Mouse (Mus musculus) thymus, postnatal 0 days (tissue): Measurements from ENCODE around the gene Mrps14. TPM values are rescaled to one million over a fixed set of nuclear protein-coding genes. Genes with fewer than 3 reads are reported as not detected.

Source experiments
- DNase-seq: peaks from one replicate; pipeline ENCODE4 v3.0.0-alpha.2; 2015; ENCODE audit warnings: low spot score
- polyA plus RNA-seq: library from polyadenylated mRNA; unstranded; fragments of >200 nt; fragmentation: Nextera tagmentation; extraction: Ambion mirVana; gene quantifications from 2 replicates; pipeline ENCODE4 v1.2.1, GENCODE M21; 2015

Mrps14 gene
- polyA plus RNA-seq: 390 and 393 TPM in 2 replicates

- peak; percentile 99 for DNase-seq
Measured at GRCm38 (mm10) chr1:160194529-160195336, at the start of gene Mrps14. TSS of gene Mrps14 (plus strand) at chr1:160195215.

- DNase-seq: no peak
Measured at GRCm38 (mm10) chr1:160145606-160146005, 49.4 kb upstream of the Mrps14 start.

GRCm38 (mm10) chr1:160147274-160147673 is 47.7 kb upstream of the Mrps14 start:
- DNase-seq: no peak

- DNase-seq: no peak
Measured at GRCm38 (mm10) chr1:160149291-160149906, 45.6 kb upstream of the Mrps14 start.

GRCm38 (mm10) chr1:160150726-160151125 is 44.3 kb upstream of the Mrps14 start:
- DNase-seq: no peak

DNA sequence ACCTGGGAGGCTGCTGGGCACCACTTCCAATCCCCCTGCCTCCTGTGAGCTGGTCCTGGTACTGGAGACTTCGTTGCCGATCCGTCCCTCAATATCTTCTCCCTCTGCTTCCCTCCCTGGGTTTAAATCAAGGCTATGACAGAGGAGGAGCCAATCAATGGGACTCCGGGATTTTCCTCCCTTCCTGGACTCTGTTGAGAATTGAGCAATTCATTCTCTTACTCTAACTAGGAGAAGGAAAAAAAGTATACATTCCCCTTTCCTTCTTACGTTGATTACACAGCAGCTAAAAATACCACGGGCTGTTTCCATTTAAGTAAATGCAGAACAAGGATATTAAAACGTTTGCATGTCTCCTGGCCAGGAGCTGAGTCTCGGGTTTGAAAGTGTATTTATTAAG is 41.5 kb upstream of the Mrps14 start, which contains the start of gene Tnn:
Gene Tnn (minus strand): TSS at position 101 of the 400 bp plus-strand sequence.
- DNase-seq: no peak

GRCm38 (mm10) chr1:160158190-160158589 is 36.8 kb upstream of the Mrps14 start:
- no peak for DNase-seq

DNA sequence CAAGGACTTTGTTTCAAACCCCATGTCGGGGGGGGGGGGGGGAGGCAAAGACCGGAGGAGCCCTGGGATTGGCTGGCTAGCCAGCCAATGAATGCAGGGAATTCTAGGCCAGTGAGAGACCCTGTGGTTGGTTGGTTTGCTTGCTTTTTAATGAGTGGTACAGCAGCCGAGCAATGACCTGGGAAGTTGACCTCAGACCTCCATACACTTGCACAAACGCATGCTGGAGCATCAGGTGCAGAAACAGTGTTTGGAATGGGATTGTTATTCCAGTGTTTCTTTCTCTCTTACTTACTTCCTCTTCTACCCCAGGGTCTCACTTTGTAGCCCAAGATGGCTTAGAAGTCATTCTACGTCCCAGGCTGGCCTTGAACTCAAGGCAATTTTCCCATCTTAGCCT is 28.4 kb upstream of the Mrps14 start:
- no peak for DNase-seq

GRCm38 (mm10) chr1:160176903-160177302 is 18.1 kb upstream of the Mrps14 start:
- DNase-seq: no peak

DNA sequence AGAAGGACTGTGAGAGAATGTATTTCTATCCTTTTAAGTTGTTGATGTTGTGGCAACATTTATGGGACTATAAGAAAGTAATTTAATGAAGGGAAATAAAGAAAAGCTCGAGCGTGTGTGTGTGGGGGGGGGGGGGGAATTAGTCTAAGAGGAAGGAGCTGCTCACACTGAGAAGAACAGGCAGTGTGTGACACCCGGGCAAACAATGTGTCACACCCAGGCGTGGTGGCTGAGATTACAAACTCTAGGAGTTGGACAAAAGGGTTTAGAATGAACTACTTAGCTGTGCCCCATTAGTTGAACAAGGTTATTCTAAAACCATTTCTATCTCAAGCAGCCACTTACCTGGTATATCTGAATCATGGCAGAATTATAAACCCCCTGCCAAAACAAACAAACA is 13.8 kb upstream of the Mrps14 start:
- no peak for DNase-seq

GRCm38 (mm10) chr1:160184506-160184905 is 10.5 kb upstream of the Mrps14 start:
- peak; percentile 17 for DNase-seq

DNA sequence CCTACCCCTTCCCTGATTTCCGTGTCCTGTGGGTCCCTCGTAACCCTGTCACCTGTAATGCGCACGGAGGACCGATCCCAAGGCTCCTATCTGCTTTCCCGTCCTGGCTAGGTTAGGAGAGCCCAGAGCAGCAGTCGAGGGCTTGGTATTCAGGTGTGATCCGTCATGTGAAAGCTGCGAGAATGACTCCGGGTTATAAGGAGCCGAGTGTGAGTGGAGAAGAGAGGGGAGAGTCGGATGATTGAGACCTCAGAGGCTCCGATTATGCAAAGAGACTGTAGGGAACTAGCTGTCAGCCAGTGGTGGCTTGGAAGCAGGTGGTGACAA is 285 bp downstream of the Mrps14 start:
- DNase-seq: no peak

- DNase-seq: no peak
Measured at GRCm38 (mm10) chr1:160205486-160205885, 10.5 kb downstream of the Mrps14 start.

GRCm38 (mm10) chr1:160209844-160210243 is 14.8 kb downstream of the Mrps14 start:
- no peak for DNase-seq

- DNase-seq: no peak
Measured at GRCm38 (mm10) chr1:160210566-160210965, 15.6 kb downstream of the Mrps14 start.

DNA sequence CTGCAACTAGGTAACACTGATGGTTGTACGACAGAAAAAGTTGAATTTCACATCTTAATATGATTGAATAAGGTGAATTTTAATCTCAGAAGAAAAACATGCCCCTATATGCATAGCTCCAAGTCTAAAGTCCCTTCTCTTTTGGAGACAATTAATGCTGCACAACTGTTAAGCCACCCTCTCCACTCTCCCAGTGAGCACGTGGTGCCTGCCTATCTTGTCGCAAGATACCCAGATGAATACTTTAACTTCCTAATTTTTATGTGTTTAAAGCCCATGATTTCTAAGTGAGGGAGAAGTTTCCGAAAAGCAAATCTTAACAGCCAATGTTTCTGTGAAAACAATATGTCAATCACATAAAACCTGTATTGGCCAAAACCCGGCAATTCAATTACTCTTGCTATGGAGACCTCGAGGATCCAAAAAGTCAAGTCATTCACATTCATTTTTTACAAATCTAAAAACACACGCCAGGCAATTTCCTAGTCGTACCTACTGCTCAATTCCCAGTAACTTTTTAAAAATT is 16.6 kb downstream of the Mrps14 start:
- peak; percentile 29 for DNase-seq

GRCm38 (mm10) chr1:160212123-160212691 is 17.2 kb downstream of the Mrps14 start:
- DNase-seq: no peak

DNA sequence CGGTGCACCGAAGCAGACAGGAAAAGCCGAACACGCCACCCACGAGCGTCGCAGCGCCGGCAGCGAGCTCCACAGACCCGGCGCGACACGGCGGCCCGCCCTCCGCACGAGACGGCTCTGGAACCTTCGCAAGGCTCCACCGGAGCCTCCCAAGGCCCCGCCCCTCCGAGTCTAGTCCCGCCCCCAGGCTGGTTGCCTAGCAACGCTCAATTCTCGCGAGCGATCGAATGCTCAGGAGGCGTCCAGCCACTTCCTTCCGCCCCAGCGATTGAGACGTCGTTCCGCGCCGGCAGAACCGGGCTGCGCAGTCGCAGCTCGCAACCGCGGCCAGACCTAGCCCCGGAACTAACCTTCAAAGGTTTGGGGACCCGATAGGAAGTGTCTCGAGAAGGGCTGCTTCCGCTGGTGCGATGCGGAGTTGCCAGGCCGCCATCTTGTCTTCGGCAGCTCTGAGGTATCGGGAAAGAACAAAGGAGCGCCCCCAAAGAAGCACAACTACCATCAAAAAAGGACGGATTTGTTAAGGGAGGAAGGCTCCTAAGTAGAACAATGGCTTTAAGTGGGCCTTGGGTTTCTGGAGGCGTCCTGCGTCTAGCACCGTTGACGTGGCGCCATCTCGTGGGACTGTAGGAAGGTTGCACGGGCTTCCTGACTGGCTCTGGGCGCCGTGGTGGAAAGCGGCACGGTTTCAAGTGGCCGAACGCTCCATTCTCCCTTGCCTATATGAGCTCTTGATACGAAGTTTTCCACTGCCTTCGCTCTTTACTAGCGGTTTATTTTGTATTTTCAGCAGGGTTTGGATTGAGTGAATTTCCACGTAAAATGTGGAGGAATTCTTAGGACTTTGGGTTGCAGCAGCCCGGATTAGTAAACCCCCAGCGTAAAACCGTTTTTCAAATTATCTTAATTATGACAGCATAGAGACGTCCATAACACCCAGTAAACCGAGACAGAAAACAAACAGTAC is 18.0 kb downstream of the Mrps14 start, which contains the start of gene Cacybp:
Gene Cacybp (minus strand): TSS at position 173 of the 967 bp plus-strand sequence.
- DNase-seq: peak; percentile 100

GRCm38 (mm10) chr1:160214171-160214570 is 19.2 kb downstream of the Mrps14 start:
- no peak for DNase-seq

- DNase-seq: no peak
Measured at GRCm38 (mm10) chr1:160217898-160218297, 22.9 kb downstream of the Mrps14 start.

GRCm38 (mm10) chr1:160224093-160224492 is 29.1 kb downstream of the Mrps14 start:
- DNase-seq: no peak
